Mouse (Mus musculus) retina, adult 2 months (tissue): Measurements from ENCODE around the gene Trpc4.

ENCODE experiments used
- DNase-seq: peaks from one replicate; pipeline ENCODE4 v3.0.0-alpha.2; 2012; ENCODE audit warnings: low read depth, low spot score

The Trpc4 gene

GRCm38 (mm10) chr3:54266943-54267342 lies 111.1 kb downstream of the Trpc4 start:
- DNase-seq: no peak

DNA sequence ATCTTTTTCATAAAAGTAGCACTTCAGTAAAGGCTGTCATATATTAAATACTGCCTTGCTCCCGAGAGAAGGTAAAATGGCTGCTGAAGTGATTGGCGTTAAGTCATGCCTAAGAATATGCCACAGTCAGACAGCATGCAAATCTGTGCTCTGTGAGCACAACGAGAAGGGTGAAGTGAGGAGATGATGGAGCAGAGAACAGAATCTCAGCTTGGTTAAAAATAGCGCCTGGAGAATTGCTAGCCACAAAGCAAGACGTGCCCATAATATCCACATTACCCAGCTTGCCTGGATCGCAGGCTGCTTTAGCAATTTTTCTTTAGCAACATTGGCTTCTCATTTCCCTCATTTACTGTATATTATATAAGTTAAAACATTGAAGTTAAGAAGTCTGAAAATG lies 113.3 kb downstream of the Trpc4 start:
- no peak for DNase-seq

DNA sequence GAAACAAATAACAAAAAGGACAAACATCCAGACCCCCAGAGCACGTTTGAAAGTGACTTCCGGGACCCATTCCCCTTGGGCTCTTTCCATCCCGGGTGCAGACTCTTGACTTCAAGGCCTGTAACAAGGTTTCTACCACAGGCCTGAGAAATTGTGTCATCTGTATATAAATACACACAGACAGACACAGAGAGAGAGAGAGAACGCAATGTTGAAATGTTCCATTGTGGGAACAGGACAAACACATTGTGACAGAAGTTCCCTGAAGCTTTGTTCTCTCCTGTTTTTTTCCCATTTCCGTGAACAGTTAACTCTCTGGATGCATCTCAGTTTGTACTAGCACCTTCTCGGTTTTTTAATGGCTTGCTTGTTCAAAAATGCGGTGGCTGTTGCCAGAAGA lies 118.8 kb downstream of the Trpc4 start:
- DNase-seq: no peak

DNA sequence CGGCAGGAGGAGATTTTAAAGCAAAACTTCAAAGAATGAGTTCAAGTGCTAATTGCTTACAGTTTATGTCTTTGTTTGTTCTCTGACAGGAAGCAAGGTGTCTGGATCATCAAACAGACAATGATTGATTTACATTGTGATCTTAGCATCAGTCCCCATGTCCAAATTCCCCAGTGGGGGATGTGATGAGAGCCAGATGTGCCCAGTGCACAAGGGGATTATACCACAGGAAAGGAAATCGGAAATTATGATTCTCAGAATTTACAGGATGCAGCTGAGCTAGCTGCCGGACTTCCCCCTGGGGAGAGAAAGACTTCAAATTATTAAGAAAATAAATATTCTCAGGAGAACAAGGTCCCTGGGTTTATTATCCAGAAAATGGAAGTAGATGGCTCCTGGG lies 133.9 kb downstream of the Trpc4 start:
- no peak for DNase-seq

- DNase-seq: no peak
Measured at GRCm38 (mm10) chr3:54310604-54311003, 154.8 kb downstream of the Trpc4 start.

DNA sequence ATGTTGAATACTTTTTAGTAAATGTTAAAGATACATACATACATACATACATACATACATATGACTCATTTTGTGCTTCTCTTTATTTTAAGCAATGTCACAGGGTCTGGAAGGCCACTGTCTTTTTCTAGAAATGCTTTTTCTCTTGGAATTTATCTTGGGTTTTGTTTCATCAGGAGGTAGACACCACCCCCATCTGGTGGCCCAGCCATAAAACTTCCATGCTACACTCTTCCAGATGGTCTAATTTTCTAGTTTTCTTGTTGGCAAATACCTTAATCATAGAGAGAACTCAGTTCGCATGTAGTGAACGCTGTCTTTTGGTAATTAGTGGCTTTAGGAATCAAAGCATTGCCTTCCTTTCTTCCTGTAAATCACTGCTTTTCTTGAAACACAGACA lies 158.2 kb downstream of the Trpc4 start:
- DNase-seq: no peak

DNA sequence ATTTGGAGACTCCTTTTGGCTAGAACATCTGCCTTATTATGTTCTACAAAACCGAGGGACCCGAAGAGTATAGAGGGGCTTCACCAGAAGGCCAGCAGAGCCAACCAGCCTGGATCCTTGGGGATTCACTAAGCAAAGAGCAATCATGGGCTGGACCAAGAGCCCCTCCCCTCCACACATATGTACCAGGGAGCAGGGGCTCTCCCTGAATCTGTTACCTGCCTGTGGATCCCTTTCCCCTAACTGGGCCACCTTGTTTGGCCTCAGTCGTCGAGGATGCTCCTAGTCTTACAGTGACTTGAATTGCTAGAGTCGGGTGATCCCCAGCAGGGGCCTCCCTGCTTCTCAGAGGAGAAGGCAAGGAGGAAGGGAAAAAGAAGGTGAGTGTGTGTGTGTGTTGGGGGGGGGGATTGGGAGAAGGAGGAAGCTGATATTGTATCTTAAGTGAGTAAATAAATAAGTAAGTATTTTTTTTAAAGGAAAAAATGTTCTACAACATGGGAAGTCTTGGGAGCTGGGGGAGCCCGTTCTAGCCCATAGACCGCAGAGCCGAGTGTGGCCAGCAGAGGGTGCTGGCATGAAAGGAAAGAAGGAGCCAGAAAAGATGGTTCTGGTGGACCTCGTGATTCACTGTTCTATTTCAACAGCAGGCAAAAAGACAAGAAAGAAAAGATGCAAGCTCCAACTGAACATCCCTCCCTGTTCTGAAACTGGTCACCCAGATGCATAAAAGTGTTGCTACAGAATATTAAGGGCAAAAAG lies 197.2 kb downstream of the Trpc4 start:
- DNase-seq: peak; percentile 40

DNA sequence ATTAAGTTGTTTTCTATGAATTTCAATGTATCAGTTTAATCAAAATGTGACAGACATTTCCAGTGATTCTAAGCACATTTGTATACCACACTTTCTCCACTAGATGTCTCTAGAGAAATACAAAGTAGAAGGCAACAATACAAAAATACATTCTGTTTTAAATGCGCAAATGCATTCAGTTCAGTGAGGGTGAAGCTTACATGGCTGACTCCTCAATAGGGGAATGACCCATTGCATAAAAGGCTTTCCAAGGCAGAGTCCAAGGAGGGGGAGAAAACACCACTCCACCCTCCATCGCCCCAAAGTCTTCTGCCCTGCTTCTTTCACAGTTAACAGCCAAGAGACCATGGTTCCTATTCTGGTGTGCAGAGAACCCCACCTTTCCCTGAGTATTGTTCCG lies 201.7 kb downstream of the Trpc4 start:
- DNase-seq: no peak

GRCm38 (mm10) chr3:54358463-54359189 lies 202.8 kb downstream of the Trpc4 start:
- DNase-seq: no peak

DNA sequence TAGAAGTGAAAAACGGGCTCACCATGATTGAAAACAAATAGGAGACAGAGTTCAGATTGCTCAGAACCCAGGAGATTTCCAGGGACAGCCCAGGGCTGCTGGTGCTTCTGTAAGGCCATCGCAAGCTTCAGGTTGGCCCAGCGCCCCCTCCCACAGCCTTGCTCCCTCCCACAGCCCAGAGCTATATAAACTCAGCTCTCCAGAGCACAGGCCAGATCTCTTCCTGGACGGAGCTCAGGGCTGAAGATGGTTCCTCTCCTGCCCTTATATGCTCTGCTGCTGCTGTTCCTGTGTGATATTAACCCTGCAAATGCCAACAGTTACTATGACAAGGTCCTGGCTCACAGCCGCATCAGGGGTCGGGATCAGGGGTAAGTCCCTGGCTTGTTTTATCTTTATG lies 205.1 kb downstream of the Trpc4 start, which contains the start of gene Postn:
Postn (plus strand) TSS at position 213 of the 400 bp plus-strand sequence.
- no peak for DNase-seq

DNA sequence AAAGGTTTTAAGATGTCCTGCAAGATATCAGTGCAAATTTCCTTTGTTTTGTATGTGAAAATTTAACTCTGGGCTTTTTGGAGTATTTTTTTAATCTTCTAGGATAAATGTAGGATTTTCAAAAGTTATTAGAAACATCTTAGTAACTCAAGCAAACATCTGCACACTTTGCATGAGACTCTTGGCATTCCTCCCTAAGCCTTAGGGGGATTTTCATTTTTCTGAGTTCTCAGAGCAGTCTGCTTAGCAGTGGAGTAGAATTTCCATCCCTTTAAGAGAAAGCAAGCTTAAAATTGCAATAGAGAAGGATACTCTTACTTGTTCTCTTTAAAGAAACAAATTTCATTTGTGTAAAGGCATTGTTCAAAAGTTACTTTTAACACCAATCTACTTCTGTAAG lies 205.8 kb downstream of the Trpc4 start:
- DNase-seq: no peak
